Mouse (Mus musculus) lung, postnatal 0 days (tissue): Measurements from ENCODE around the gene Timm17a.
A peak's percentile ranks its signal among the peaks of the same experiment; 100 is the strongest.

Source experiments
- CTCF ChIP-seq: IDR thresholded peaks from 2 replicates; pipeline ENCODE4 v1.5.1; 2016; ENCODE audit warnings: antibody characterized with exemption, mild to moderate bottlenecking
- EP300 ChIP-seq: IDR thresholded peaks from 2 replicates; pipeline ENCODE4 v1.6.1; 2016; ENCODE audit warnings: antibody characterized with exemption, mild to moderate bottlenecking, control low read depth

GRCm38 (mm10) chr1:135259128-135259436 lies 54.5 kb downstream of the Timm17a start:
- TF ChIP-seq CTCF (peak; percentile 88), EP300 (no peak)
